Mouse (Mus musculus) bone marrow, adult 2 months (tissue): ENCODE measurements around the gene Rabep1.

Experiments used
- CTCF ChIP-seq: fragments of 200-500 bp; IDR thresholded peaks from 2 replicates; pipeline ENCODE4 v1.5.1; 2011; ENCODE audit warnings: low read length, control low read depth; ENCODE audit not compliant: control insufficient read depth, insufficient read depth
- POLR2A ChIP-seq: fragments of 200-500 bp; IDR thresholded peaks from 2 replicates; pipeline ENCODE4 v1.6.1; 2011; ENCODE audit warnings: low read depth, mild to moderate bottlenecking, control low read depth, low read length, borderline replicate concordance; ENCODE audit not compliant: control insufficient read depth

DNA sequence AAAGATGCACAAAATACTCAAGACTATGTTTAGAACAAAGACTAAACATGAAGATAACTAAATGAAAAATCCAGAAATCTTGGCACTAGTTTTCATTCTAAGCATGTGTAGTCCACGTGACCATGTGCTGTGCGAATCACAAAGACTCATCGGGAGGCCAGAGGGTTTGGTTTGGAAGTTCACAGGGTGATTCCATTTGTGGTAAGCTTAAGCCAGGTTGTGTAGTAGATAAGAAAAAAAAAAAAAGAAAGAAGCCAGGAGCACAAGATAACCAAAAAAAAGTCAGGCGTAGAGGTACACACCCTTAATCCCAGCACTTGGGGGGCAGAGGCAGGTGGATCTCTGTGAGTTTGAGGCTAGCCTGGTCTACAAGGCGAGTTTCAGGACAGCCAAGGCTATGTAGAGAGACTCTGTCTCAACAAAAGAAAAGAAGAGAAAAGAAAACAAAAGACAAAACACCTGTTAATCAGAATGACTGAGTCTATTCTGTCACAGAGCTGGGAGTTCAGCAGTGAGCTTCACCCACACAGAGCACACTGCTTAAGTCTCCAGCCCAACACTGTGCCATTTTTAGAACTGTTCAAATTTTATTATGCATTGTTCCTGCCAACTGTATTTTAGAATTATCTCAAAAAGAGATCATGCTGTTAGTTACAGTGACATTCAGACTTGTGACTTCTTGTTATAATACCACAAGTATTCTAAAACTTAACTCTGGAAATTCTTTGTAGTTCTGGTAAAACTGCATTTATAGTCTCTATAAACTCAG is 116.4 kb downstream of the Rabep1 start:
- no peak for TF ChIP-seq CTCF
- TF ChIP-seq POLR2A = no peak
